Mouse (Mus musculus) cerebellum, adult 2 months (tissue): ENCODE data around the gene Wnt8b.

Experiments used
- CTCF ChIP-seq: fragments of 200-500 bp; IDR thresholded peaks from 2 replicates; pipeline ENCODE4 v1.5.1; 2011; ENCODE audit warnings: low read depth, mild to moderate bottlenecking, control low read depth, low read length, moderate library complexity, borderline replicate concordance; ENCODE audit not compliant: insufficient read depth
- POLR2A ChIP-seq: fragments of 200-500 bp; IDR thresholded peaks from 2 replicates; pipeline ENCODE4 v1.6.1; 2011; ENCODE audit warnings: low read length, control low read depth, borderline replicate concordance; ENCODE audit not compliant: insufficient read depth

DNA sequence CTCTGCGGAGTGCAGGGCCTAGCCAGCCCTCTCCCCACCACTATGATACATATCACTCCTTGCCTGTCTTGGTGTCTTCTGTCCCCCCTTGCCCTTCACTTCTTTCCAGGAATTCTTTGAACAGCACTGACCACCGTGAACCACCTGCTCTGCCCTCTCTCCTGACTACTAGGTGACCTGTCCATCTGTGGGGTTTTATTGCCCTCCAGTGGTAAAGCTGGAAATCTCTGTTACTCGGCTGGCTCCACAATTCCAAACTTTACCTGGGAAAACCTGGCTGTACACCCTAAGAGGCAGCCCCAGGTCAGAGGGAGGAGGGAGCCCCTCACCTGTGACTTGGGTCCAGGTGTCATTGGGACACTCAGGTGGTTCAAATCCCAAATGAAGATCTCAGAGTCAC, 42.1 kb downstream of the Wnt8b start:
- peak; percentile 62; the same call in 1 of the 2 replicates for TF ChIP-seq CTCF
- no peak for TF ChIP-seq POLR2A
